Mouse (Mus musculus) E14TG2a.4 (cell line): ENCODE measurements around the gene Optn.

Experiments used
- CTCF ChIP-seq: conservative IDR thresholded peaks from 2 replicates; pipeline ENCODE4 v1.5.1; 2014; ENCODE audit warnings: low read length
- NANOG ChIP-seq: IDR thresholded peaks from 2 replicates; pipeline ENCODE4 v1.6.1; 2014; ENCODE audit warnings: borderline replicate concordance, low read length, mixed read lengths

DNA sequence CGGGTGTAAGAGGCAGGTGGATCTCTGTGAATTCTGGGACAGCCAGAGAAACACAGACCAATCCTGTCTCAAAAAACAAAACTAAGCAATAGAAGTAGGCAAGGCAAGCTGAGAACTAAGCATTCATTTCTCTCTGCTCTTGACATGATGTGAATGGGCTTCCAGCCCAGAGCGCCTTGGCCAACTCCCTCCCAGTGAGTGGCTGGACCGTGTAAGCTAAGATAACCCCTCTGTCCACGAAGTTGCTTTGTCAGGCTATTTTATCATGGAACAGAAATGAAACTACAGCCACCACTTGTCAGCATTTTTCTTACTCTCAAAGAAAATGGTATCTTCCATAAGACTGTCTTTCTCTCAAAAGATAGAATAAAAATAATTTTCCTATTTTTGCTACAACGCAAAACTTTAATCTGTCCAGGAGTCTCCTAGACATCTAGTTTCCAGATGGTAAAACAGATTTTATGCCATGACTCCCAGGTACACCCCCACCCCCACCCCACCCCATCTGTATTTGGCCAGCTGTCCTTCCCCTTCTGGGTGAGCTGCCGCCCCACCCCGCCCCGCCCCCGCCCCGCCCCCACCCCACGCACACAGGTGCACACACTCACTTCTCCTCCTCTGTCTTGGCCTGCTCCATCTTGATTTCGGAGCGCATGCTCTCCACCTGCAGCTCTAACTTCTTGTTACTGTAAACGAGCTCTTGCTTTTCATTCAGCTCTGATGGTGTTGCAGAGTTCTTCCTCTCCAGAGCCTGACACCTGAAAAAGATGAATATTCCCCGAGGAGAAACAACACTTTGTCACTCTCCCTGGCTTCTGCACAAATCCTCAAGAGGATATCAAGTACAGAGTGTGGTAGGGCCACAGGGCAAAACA is 30.1 kb downstream of the Optn start:
- TF ChIP-seq CTCF, result no peak
- TF ChIP-seq NANOG, result no peak
